Mouse (Mus musculus) neural tube, postnatal 0 days (tissue): Measurements from ENCODE around the gene E130309D02Rik. TPM values are rescaled to one million over a fixed set of nuclear protein-coding genes. Genes with fewer than 3 reads are reported as not detected.

Experiments used
- polyA plus RNA-seq: library from polyadenylated mRNA; unstranded; fragments of >200 nt; fragmentation: Nextera tagmentation; extraction: Ambion mirVana; gene quantifications from 2 replicates; pipeline ENCODE4 v1.2.1, GENCODE M21; 2015

E130309D02Rik gene
- 19.9 and 21.3 TPM in 2 replicates for polyA plus RNA-seq

GRCm38 (mm10) chr5:143314730-143315513, at the start of gene E130309D02Rik:
Gene E130309D02Rik, minus strand, starts transcription at chr5:143315360.

GRCm38 (mm10) chr5:143356686-143357388, 41.7 kb upstream of the E130309D02Rik start, which contains the start of gene Grid2ip:
Gene Grid2ip, plus strand, starts transcription at chr5:143357338.

GRCm38 (mm10) chr5:143328690-143329495, 13.7 kb upstream of the E130309D02Rik start, which contains the start of gene Zdhhc4:
Gene Zdhhc4, minus strand, starts transcription at chr5:143329256.

GRCm38 (mm10) chr5:143293404-143293803, 21.8 kb downstream of the E130309D02Rik start, which contains the start of gene Zfp853:
Gene Zfp853, minus strand, starts transcription at chr5:143293623.

GRCm38 (mm10) chr5:143269363-143270150, 45.6 kb downstream of the E130309D02Rik start, which contains the start of gene Zfp316:
Gene Zfp316, minus strand, starts transcription at chr5:143270022.

Other genes starting within 250 kb of the E130309D02Rik start
- gene Rnf216, start 202.4 kb downstream of the E130309D02Rik start, polyA plus RNA-seq, result 23.8 and 24.7 TPM in 2 replicates
- gene Olfr718-ps1, start 167.8 kb downstream of the E130309D02Rik start, polyA plus RNA-seq, result not detected in 2 replicates
- gene Rbak, start 134.6 kb downstream of the E130309D02Rik start, polyA plus RNA-seq, result 8.4 and 10.6 TPM in 2 replicates
- not detected in 2 replicates for gene Spdye4b, start 134.3 kb downstream of the E130309D02Rik start, polyA plus RNA-seq
- not detected in 2 replicates for gene Spdye4a, start 88.5 kb downstream of the E130309D02Rik start, polyA plus RNA-seq
- 9.8 and 11.9 TPM in 2 replicates for gene Zfp12, start 80.2 kb downstream of the E130309D02Rik start, polyA plus RNA-seq
- gene Zfp316, start 45.3 kb downstream of the E130309D02Rik start, polyA plus RNA-seq, result 6.9 and 7.9 TPM in 2 replicates
- 0.58 and 0.99 TPM in 2 replicates for gene Zfp853, start 21.7 kb downstream of the E130309D02Rik start, polyA plus RNA-seq
- gene Zdhhc4, start 13.9 kb upstream of the E130309D02Rik start, polyA plus RNA-seq, result 84.5 and 88.7 TPM in 2 replicates
- gene Grid2ip, start 42.0 kb upstream of the E130309D02Rik start, polyA plus RNA-seq, result 1.0 and 1.6 TPM in 2 replicates
- gene Kdelr2, start 88.5 kb upstream of the E130309D02Rik start, polyA plus RNA-seq, result 138 and 142 TPM in 2 replicates
- gene Daglb, start 149.2 kb upstream of the E130309D02Rik start, polyA plus RNA-seq, result 19.4 and 22.0 TPM in 2 replicates
- gene Rac1, start 212.7 kb upstream of the E130309D02Rik start, polyA plus RNA-seq, result 418 and 437 TPM in 2 replicates